Mouse (Mus musculus): Measurements from ENCODE around the gene Arhgap15. TPM values are rescaled to one million over a fixed set of nuclear protein-coding genes. Genes with fewer than 3 reads are reported as not detected.
A peak's percentile ranks its signal among the peaks of the same experiment; 100 is the strongest.

Gene Arhgap15
- total RNA-seq, 2 experiments from 2014 or later: 2.9 to 4.3 TPM

DNA sequence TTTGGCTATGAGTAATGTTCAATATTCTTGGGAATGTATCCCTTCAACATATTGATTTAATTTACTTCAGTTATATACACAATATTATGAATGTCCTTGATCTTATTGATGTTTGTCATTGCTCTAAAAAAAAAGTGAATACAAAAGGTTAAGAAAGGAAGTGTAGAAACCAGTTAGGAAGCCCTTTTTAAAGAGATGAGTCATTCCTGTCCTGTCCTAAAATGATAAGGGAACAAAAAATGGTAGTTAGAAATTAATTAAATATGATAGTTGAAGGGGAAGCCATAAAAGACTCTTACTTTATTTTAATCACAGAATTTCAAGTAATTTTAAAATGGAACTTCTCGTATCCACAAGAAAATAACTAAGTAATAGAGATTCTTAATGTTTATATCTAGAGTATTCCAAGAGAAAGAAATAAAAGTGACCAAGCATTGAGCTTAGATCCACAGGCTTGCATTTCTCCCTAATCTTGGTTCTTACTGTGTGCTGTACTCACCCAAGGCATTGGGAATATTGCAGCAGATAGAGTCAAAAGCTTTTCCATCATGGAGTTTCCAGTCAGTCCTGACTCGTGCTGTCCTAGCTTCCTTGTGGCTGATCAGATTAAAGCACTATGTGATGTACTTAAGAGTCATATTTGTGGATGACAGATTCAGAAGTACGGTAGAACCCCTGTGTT, 291.0 kb downstream of the Arhgap15 start:
- DNase-seq: no peak

DNA sequence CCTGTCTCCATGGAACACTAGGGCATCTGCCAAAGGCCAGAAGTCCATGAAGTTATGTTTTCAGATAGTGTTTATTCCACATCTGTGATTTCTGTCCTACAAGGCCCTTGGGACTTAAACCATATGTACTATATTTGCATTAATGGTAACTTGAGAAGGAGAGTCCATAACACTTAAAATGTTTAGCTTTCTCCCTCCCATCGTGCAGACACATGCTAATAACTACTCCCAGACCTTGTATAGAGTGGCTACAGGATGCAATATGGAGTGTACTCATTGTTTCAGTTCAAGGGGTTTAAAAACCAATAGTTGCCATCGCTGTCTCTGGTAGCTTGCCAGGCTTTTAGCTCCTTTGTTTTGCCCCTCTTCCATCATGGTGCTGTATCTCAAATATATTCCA, 295.5 kb downstream of the Arhgap15 start:
- DNase-seq: no peak

- DNase-seq: no peak
Measured at GRCm38 (mm10) chr2:44044634-44045033, 296.0 kb downstream of the Arhgap15 start.

DNA sequence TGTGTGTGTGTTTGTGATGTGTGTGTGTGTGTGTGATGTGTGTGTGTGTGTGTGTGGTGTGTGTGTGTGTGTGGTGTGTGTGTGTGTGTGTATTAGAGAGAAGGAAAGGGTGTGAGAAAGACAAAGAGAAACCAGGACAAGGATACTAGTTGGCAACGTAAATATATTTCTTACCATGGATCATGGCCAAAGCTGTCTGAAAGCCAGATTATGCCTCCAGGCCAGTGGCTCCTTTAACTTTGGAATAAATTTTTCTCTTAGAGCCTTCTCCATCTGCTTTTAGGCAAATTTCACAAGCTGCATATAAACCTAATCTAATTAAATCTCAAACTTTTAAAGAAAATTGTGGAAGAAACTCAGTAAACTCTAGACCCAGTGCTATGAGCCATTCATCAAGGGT, 296.6 kb downstream of the Arhgap15 start:
- DNase-seq: no peak

DNA sequence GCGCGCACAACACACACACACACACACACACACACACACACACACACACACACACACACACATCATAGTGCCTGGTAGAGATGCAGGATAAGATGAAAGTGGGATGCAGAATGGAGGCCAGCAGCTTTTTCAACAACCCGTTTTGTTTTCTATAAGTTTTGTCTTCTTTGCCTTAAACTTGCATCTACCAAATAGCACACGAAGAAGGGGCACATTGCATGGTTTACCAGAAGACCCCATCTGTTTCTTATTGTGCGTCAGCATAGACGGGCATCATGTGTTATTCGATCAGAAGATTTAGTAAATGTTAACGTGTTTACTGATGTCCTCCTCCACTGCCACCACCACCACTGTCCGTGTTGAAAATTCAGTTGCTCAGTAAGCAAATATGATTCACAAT, 311.7 kb downstream of the Arhgap15 start:
- DNase-seq: no peak

GRCm38 (mm10) chr2:44060716-44061115, 312.1 kb downstream of the Arhgap15 start:
- DNase-seq: no peak

- peak; percentile 27 for DNase-seq
Measured at GRCm38 (mm10) chr2:44065067-44065466, 316.4 kb downstream of the Arhgap15 start.

DNA sequence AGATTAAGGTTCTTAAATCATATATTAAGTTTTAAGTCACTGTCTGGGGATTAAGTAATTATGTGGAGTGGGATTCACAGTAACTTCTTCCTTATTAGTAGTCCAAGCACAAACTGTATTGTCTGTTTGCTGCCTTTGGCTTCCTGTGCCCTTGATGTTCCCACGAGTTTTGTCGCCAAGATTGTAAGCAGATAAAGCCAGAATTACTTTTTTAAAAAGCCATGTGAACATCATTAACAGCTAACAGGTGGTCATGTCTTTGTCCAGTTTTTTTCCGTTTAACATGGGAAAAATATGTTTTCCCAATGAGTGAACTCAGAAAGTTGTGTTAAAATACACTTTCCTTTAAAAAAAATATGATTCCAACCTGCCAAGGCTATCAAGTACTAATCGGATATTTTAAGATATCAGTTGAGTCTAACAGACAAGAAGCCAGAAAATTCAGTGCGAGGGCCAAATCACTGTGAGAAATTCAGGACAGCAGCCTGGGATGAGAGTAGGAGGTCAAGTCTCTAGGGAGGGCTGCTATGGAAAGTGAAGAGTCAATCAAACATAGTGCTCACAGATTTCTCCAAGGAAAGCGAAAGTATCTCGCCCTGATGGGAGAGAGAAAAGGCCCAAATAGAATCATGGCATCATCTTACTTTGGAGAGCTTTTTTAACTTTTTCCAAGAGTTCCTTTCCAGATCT, 319.7 kb downstream of the Arhgap15 start:
- DNase-seq: no peak

GRCm38 (mm10) chr2:44068906-44069305, 320.3 kb downstream of the Arhgap15 start:
- no peak for DNase-seq

DNA sequence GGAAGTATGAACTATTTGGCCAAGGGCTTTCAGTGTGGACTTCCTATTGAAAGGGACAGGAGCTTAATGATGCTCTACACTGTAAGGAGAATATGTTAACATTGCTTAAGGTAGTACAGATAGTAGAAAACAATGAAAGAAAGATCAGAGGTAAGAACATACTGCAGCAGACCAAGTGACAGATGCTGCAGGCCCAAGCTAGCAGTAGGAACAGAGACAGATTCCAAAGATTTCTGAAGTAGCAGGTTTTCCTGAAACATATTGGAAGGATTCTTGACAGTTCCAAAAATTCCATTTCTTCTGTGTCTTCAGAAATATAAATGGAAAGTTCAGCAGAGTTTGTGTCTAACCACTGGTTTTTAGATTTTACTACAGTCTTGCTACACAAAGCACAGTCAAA, 327.9 kb downstream of the Arhgap15 start:
- no peak for DNase-seq

- no peak for DNase-seq
Measured at GRCm38 (mm10) chr2:44080530-44080929, 331.9 kb downstream of the Arhgap15 start.

DNA sequence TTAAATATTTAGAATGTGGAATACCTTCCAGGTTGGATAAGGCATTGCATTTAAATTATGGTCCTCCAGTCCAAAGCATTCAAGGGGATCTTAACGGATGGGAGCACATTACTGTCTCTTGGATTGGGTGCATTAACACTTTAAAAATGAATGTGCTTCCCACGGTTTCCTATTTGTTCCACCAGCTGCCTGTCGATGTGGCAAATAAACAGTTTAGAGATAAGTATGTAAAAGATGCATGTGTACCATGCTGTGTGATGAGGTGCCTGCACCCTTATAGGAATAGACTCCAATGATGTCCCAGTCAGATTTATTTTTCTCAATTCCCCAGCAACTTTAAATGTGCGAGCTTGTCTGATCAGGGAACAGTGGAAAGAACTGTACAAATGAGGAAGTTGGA, 332.6 kb downstream of the Arhgap15 start:
- no peak for DNase-seq

DNA sequence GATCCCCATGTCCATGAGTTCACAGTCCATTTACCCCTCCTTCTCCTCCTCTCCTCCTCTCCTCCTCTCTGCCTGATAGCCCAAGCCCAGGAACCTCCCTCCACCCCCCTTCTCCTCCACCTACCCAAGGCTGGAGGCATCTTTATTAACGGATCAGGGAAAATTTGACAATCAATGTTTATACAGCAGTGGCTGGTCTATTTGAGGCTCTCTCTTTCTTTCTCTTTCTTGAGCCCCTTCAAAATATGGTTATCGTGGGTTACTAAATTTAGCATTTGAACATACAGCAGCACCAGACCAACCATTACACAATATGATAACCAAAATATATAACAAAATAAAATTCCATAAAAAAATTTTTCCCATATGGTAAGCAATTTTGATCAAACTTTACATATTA, 335.8 kb downstream of the Arhgap15 start:
- DNase-seq: no peak

- DNase-seq: no peak
Measured at GRCm38 (mm10) chr2:44086403-44087056, 337.9 kb downstream of the Arhgap15 start.

- DNase-seq: no peak
Measured at GRCm38 (mm10) chr2:44098552-44098951, 349.9 kb downstream of the Arhgap15 start.

DNA sequence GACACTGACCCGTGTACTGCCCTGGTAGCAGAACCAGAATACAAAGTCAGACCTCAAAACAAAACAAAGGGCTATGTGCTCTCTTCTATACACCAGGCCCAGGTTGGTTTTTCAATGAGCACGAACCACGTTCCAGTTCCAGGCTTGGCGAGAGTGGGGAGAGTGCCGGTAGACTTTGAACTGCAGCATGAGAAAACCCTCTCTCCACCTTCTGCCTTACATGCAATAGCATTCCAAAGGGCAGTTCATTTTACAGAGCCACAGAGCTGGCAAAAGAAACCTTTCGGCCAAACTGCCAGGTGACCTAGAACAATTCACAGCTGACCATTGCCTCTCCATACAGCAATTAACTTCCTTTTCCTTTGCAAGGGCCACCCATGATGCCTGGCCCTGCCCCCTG, 353.7 kb downstream of the Arhgap15 start:
- DNase-seq: no peak

DNA sequence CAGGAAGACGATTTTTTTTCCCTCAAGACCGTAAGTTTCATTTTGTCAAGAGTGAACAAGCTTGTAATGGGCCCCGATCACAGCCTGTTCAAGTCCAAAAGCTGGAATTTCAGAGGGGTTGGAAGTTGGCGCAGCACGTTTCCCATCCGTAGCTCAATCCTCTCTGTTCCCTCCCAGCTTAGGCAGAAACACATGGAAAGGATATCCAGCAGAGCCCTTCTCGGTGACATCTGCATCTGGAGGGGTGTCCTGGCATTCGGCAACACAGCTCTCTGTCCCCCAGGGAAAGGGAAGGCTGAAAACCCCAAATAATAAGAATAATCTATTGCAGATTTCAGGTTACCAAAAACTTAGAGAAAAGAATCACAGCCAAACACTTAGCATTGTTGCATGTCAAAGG, 354.7 kb downstream of the Arhgap15 start:
- DNase-seq: no peak

- peak; percentile 15 for DNase-seq
Measured at GRCm38 (mm10) chr2:44103742-44104141, 355.1 kb downstream of the Arhgap15 start.

- DNase-seq: peak; percentile 36
Measured at GRCm38 (mm10) chr2:44104282-44105197, 355.9 kb downstream of the Arhgap15 start.

GRCm38 (mm10) chr2:44105198-44105555, 356.6 kb downstream of the Arhgap15 start:
- DNase-seq: no peak

DNA sequence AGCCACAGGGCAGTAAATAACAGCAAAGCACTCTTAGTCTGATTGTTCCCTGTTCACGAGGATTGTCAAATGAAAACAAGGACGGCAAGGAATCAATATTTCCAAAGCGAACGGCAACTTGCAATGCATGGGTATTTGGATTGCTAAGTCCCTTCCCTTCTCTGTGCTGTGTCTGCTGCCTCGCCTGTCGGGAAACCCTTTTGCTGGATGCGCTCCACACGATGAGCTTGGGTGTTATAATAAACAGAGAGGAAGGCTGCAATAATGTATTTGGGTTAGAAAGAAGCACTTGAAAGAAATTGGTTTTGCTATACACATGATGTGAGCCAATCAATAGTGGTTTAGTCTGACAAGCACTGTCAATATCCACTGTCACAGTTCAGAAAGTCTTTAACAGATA, 357.7 kb downstream of the Arhgap15 start:
- no peak for DNase-seq

GRCm38 (mm10) chr2:44111276-44111675, 362.7 kb downstream of the Arhgap15 start:
- no peak for DNase-seq
